Mouse (Mus musculus): ENCODE data around the gene Adamts18. TPM values are rescaled to one million over a fixed set of nuclear protein-coding genes. Genes with fewer than 3 reads are reported as not detected.

Gene Adamts18
- polyA plus RNA-seq, 1 experiment from 2014 or later = 0.48 TPM

- no peak for ATAC-seq
- Histone ChIP-seq H3K4me1 (replicated peaks) (no peaks in the 10 kb centered on the region), H3K9me3 (no peaks in the 10 kb centered on the region), H3K27ac (no peak overlapping the region), H3K4me2 (replicated peaks) (no peak overlapping the region), H3K36me3 (no peaks in the 10 kb centered on the region), H3K9ac (no peak overlapping the region), H3K27me3 (replicated peaks) (no peaks in the 10 kb centered on the region), H3K4me3 (replicated peaks) (no peak overlapping the region)
- 46% methylated on average over 2 of the region's 2 CpGs for WGBS
These were observed 67.0 kb downstream of the Adamts18 start for GRCm38 (mm10) chr8:113781554-113781953.

- Histone ChIP-seq H3K4me2 (replicated peaks) (no peak overlapping the region), H3K9me3 (no peaks in the 10 kb centered on the region), H3K9ac (no peak overlapping the region), H3K36me3 (no peaks in the 10 kb centered on the region), H3K27me3 (replicated peaks) (no peaks in the 10 kb centered on the region), H3K27ac (no peak overlapping the region), H3K4me1 (replicated peaks) (no peaks in the 10 kb centered on the region), H3K4me3 (replicated peaks) (no peak overlapping the region)
- WGBS = 79% methylated on average over 6 of the region's 6 CpGs
- no peak for ATAC-seq
These were observed 73.2 kb downstream of the Adamts18 start for GRCm38 (mm10) chr8:113775361-113775760.

GRCm38 (mm10) chr8:113768861-113769410 is 79.6 kb downstream of the Adamts18 start:
- Histone ChIP-seq H3K9me3 (no peaks in the 10 kb centered on the region), H3K4me2 (replicated peaks) (no peak overlapping the region), H3K27me3 (replicated peaks) (no peaks in the 10 kb centered on the region), H3K36me3 (no peaks in the 10 kb centered on the region), H3K4me3 (replicated peaks) (no peak overlapping the region), H3K9ac (no peak overlapping the region), H3K4me1 (replicated peaks) (no peaks in the 10 kb centered on the region), H3K27ac (no peak overlapping the region)
- ATAC-seq = no peak
- 66% methylated on average over 8 of the region's 8 CpGs for WGBS

GRCm38 (mm10) chr8:113765121-113765520 is 83.4 kb downstream of the Adamts18 start:
- H3K27ac ChIP-seq = no peak overlapping the region
- 0 out of 2 replicates have a peak, but pooled peaks cover 3% of the 10 kb centered on the region for H3K4me1 ChIP-seq (replicated peaks)
- WGBS = 64% methylated on average over 4 of the region's 4 CpGs
- H3K27me3 ChIP-seq (replicated peaks) = no peaks in the 10 kb centered on the region
- no peak for ATAC-seq
- H3K4me3 ChIP-seq (replicated peaks) = no peak overlapping the region
- no peaks in the 10 kb centered on the region for H3K36me3 ChIP-seq
- no peak overlapping the region for H3K4me2 ChIP-seq (replicated peaks)
- H3K9ac ChIP-seq = no peak overlapping the region
- H3K9me3 ChIP-seq = no peaks in the 10 kb centered on the region

GRCm38 (mm10) chr8:113763592-113764355 is 84.8 kb downstream of the Adamts18 start:
- Histone ChIP-seq H3K9ac (no peak overlapping the region), H3K27ac (no peak overlapping the region), H3K36me3 (no peaks in the 10 kb centered on the region), H3K27me3 (replicated peaks) (no peaks in the 10 kb centered on the region), H3K4me3 (replicated peaks) (no peak overlapping the region), H3K4me2 (replicated peaks) (no peak overlapping the region), H3K9me3 (no peaks in the 10 kb centered on the region), H3K4me1 (replicated peaks) (0 out of 2 replicates have a peak, but pooled peaks cover 3% of the 10 kb centered on the region)
- ATAC-seq = no peak
- whole genome bisulfite sequencing = 26% methylated on average over 10 of the region's 10 CpGs

GRCm38 (mm10) chr8:113762101-113762500 is 86.4 kb downstream of the Adamts18 start:
- Histone ChIP-seq H3K27me3 (replicated peaks) (no peaks in the 10 kb centered on the region), H3K4me1 (replicated peaks) (0 out of 2 replicates have a peak, but pooled peaks cover 3% of the 10 kb centered on the region), H3K27ac (no peak overlapping the region), H3K9me3 (no peaks in the 10 kb centered on the region), H3K36me3 (no peaks in the 10 kb centered on the region), H3K9ac (no peak overlapping the region), H3K4me2 (replicated peaks) (no peak overlapping the region), H3K4me3 (replicated peaks) (no peak overlapping the region)
- WGBS = 34% methylated on average over 6 of the region's 6 CpGs
- ATAC-seq = no peak

GRCm38 (mm10) chr8:113755866-113756265 is 92.7 kb downstream of the Adamts18 start:
- H3K27me3 ChIP-seq (replicated peaks) = no peaks in the 10 kb centered on the region
- H3K27ac ChIP-seq = no peak overlapping the region
- ATAC-seq = no peak
- no peaks in the 10 kb centered on the region for H3K4me1 ChIP-seq (replicated peaks)
- no peak overlapping the region for H3K4me3 ChIP-seq (replicated peaks)
- no peak overlapping the region for H3K4me2 ChIP-seq (replicated peaks)
- no peaks in the 10 kb centered on the region for H3K9me3 ChIP-seq
- no peak overlapping the region for H3K9ac ChIP-seq
- no peaks in the 10 kb centered on the region for H3K36me3 ChIP-seq
- 27% methylated on average over 5 of the region's 5 CpGs for whole genome bisulfite sequencing

- Histone ChIP-seq H3K4me3 (replicated peaks) (no peak overlapping the region), H3K9me3 (no peaks in the 10 kb centered on the region), H3K4me2 (replicated peaks) (no peak overlapping the region), H3K27me3 (replicated peaks) (no peaks in the 10 kb centered on the region), H3K4me1 (replicated peaks) (no peaks in the 10 kb centered on the region), H3K27ac (no peak overlapping the region), H3K36me3 (no peaks in the 10 kb centered on the region), H3K9ac (no peak overlapping the region)
- ATAC-seq = no peak
- 85% methylated on average over 2 of the region's 2 CpGs for WGBS
These were observed 95.4 kb downstream of the Adamts18 start for GRCm38 (mm10) chr8:113753153-113753552.

- Histone ChIP-seq H3K4me1 (replicated peaks) (no peaks in the 10 kb centered on the region), H3K36me3 (no peaks in the 10 kb centered on the region), H3K27me3 (replicated peaks) (no peaks in the 10 kb centered on the region), H3K27ac (no peak overlapping the region), H3K4me3 (replicated peaks) (no peak overlapping the region), H3K9ac (no peak overlapping the region), H3K4me2 (replicated peaks) (no peak overlapping the region), H3K9me3 (no peaks in the 10 kb centered on the region)
- ATAC-seq = no peak
- 89% methylated on average over 3 of the region's 3 CpGs for WGBS
These were observed 96.2 kb downstream of the Adamts18 start for GRCm38 (mm10) chr8:113752349-113752748.

GRCm38 (mm10) chr8:113735496-113736060 is 113.0 kb downstream of the Adamts18 start:
- no peak overlapping the region for H3K4me3 ChIP-seq (replicated peaks)
- no peaks in the 10 kb centered on the region for H3K9me3 ChIP-seq
- no peaks in the 10 kb centered on the region for H3K27me3 ChIP-seq (replicated peaks)
- H3K4me1 ChIP-seq (replicated peaks) = no peaks in the 10 kb centered on the region
- H3K27ac ChIP-seq = no peak overlapping the region
- no peak overlapping the region for H3K9ac ChIP-seq
- H3K36me3 ChIP-seq = no peaks in the 10 kb centered on the region
- no peak overlapping the region for H3K4me2 ChIP-seq (replicated peaks)
- WGBS = 76% methylated on average over 9 of the region's 9 CpGs
- no peak for ATAC-seq

GRCm38 (mm10) chr8:113725331-113725730 is 123.2 kb downstream of the Adamts18 start:
- ATAC-seq = no peak
- H3K4me3 ChIP-seq (replicated peaks) = no peak overlapping the region
- H3K4me2 ChIP-seq (replicated peaks) = no peak overlapping the region
- no peak overlapping the region for H3K9ac ChIP-seq
- 0 out of 2 replicates have a peak, but pooled peaks cover 4% of the 10 kb centered on the region for H3K4me1 ChIP-seq (replicated peaks)
- no peaks in the 10 kb centered on the region for H3K27me3 ChIP-seq (replicated peaks)
- no peaks in the 10 kb centered on the region for H3K36me3 ChIP-seq
- H3K27ac ChIP-seq = no peak overlapping the region
- WGBS = 63% methylated on average over 8 of the region's 8 CpGs
- no peaks in the 10 kb centered on the region for H3K9me3 ChIP-seq

- ATAC-seq = no peak
- H3K4me3 ChIP-seq (replicated peaks) = no peak overlapping the region
- H3K27me3 ChIP-seq (replicated peaks) = no peaks in the 10 kb centered on the region
- H3K36me3 ChIP-seq = no peaks in the 10 kb centered on the region
- 35% methylated on average over 5 of the region's 5 CpGs for WGBS
- H3K9me3 ChIP-seq = no peaks in the 10 kb centered on the region
- H3K4me1 ChIP-seq (replicated peaks) = 0 out of 2 replicates have a peak, but pooled peaks cover 4% of the 10 kb centered on the region
- no peak overlapping the region for H3K27ac ChIP-seq
- no peak overlapping the region for H3K9ac ChIP-seq
- no peak overlapping the region for H3K4me2 ChIP-seq (replicated peaks)
These were observed 124.5 kb downstream of the Adamts18 start for GRCm38 (mm10) chr8:113723873-113724538.
